Mouse (Mus musculus): ENCODE measurements at regions not wholly inside any gene's neighbourhood (a gene's known extent, or its start where the extent isn't known, plus 50 kb on each side); places are given as distances from the start of the nearest gene placed in this dataset.

DNA sequence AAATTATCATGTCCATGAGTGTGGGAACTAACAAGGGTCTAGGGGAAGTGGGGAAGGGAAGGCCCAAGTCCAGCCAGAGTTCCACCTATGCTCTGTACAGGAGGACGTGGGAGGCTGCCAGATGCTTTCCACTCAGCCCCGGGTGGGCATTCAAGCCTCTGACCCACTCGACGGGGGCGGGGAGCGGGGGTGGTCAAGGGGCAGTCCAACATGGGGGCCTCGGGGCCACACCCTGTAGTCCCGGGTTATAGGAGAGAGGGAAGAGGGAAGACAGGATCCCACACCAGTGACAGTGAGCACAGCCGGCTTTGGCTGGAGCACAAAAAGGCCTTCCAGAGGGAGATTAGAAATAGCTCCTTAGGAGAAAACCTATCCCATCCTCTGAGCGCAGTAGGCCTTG, 283.1 kb upstream of the Ddi1 start:
- peak in 1 of 2 experiments; percentile 28 for DNase-seq (ENCODE audit: extremely low spot score in 1 of 2, low spot score in 2 of 2)
- intact Hi-C loops (cut with DNase I), result no loop called here

GRCm38 (mm10) chr9:6540178-6540700, 270.6 kb upstream of the Ddi1 start:
- no peak for DNase-seq (ENCODE audit: extremely low spot score in 1 of 2, low spot score in 2 of 2)
- intact Hi-C loops (cut with DNase I), result no loop called here

GRCm38 (mm10) chr9:6528836-6529235, 259.2 kb upstream of the Ddi1 start:
- DNase-seq (ENCODE audit: extremely low spot score in 1 of 2, low spot score in 2 of 2), result no peak
- intact Hi-C loops (cut with DNase I), result no loop called here

DNA sequence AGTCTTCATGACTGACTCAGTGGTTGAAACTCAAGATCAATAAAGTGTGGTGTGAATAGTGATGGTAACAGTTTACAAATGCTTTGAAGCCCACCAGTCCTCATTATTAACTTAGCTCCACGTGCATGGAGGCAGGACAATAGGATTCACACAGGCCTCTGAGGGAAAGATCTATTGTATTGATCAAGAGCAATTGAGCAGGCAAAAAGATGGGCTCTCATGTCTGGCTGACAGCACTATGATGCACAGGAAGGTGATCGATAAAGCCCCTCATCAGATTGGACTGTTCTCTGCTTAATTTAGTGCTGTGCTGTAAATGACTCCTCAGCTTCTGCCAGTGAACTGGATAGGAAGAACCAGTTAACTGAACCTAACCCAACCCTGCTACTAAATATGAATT, 247.5 kb upstream of the Ddi1 start:
- intact Hi-C loops (cut with DNase I), result no loop called here
- no peak for DNase-seq (ENCODE audit: extremely low spot score in 1 of 2, low spot score in 2 of 2)

- DNase-seq (ENCODE audit: extremely low spot score in 1 of 2, low spot score in 2 of 2), result no peak
- intact Hi-C loops (cut with DNase I), result no loop called here
These were observed 228.1 kb upstream of the Ddi1 start for GRCm38 (mm10) chr9:6497786-6498185.

- no peak for DNase-seq (ENCODE audit: extremely low spot score in 1 of 2, low spot score in 2 of 2)
- intact Hi-C loops (cut with DNase I), result no loop called here
These were observed 210.8 kb upstream of the Ddi1 start for GRCm38 (mm10) chr9:6480401-6480800.

GRCm38 (mm10) chr9:6454542-6454941, 184.9 kb upstream of the Ddi1 start:
- intact Hi-C loops (cut with DNase I), result no loop called here

DNA sequence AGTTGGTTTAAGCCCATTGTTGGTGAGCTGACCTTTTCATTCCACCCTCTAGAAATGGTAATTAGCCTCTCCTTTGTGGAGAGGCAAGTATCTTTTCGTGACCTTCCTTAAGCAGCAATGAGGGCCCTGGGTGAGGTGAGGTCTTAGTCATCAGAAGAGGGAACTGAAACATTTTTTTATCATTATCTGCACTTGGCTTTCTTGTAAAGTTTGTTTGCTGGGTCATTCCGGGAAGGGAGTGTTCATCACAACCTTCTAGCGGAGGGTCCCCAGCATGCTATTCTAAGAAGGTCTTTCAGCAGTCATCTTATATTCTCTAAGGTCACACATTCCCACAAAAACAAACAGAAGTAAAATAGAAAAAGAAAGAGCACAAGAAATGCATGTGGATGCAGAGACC, 165.6 kb upstream of the Ddi1 start:
- intact Hi-C loops (cut with DNase I), result no loop called here
- no peak for DNase-seq (ENCODE audit: extremely low spot score in 1 of 2, low spot score in 2 of 2)

More at GRCm38 (mm10) chr9:6454542-6454941, 184.9 kb upstream of the Ddi1 start:
- DNase-seq (ENCODE audit: extremely low spot score in 1 of 2, low spot score in 2 of 2), result no peak

GRCm38 (mm10) chr9:6433813-6434456, 164.3 kb upstream of the Ddi1 start:
- no peak for DNase-seq (ENCODE audit: extremely low spot score in 1 of 2, low spot score in 2 of 2)

DNA sequence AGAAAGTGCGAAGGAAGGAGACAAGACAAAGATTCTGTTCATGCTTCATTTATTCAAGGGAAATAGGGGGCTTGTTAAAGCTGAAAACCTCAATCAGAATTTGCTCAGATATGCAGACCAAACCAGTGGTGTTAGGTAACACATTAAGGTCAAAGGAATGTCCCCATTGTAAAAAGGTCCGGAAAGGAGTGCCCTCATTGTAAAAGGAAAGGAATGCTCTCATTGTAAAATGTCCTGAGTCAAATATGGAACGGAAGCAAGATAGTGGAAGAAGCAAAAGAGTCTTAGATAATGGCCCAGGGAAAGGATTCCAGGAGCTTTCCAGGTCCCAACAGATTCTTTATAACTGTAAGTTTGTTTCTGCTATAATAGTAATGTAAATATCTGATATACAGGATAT, 161.2 kb upstream of the Ddi1 start:
- no peak for DNase-seq (ENCODE audit: extremely low spot score in 1 of 2, low spot score in 2 of 2)
- intact Hi-C loops (cut with DNase I), result no loop called here

More at GRCm38 (mm10) chr9:6433813-6434456, 164.3 kb upstream of the Ddi1 start:
- intact Hi-C loops (cut with DNase I), result no loop called here

GRCm38 (mm10) chr9:6430437-6430836, 160.8 kb upstream of the Ddi1 start:
- no peak for DNase-seq (ENCODE audit: extremely low spot score in 1 of 2, low spot score in 2 of 2)
- intact Hi-C loops (cut with DNase I), result no loop called here

Measured in left cerebral cortex, postnatal 10 days (tissue).